Mouse (Mus musculus) small intestine, adult 2 months (tissue): ENCODE results near the gene Map4.

Experiments used
- CTCF ChIP-seq: fragments of 200-500 bp; IDR thresholded peaks from 2 replicates; pipeline ENCODE4 v1.5.1; 2012; ENCODE audit warnings: low read depth, mild to moderate bottlenecking, control low read depth, inconsistent platforms, low read length, moderate library complexity, mixed read lengths; ENCODE audit not compliant: insufficient replicate concordance, insufficient read length; ENCODE audit errors: extremely low read depth
- POLR2A ChIP-seq: fragments of 200-500 bp; IDR thresholded peaks from 2 replicates; pipeline ENCODE4 v1.6.1; 2012; ENCODE audit warnings: low read depth, mild to moderate bottlenecking, control low read depth, inconsistent platforms, low read length, moderate library complexity

DNA sequence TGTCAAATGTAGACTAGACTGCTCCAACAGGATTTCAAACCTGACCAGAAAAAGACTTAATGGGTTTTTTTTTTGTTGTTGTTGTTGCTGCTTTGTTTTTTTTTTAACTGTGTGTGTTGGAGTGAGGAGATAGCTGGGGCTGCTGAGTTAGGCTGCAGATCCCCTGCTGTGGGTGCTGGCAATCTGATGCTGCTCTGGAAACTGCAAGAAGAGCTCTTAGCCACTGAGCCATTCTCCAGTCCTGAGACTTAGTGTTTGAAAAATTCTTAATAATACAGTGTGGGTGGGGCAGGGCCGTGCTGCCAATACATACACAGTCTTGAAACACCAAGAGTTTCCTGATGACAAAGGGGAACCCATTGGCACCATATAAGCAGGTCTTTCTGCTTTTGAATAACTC, 70.7 kb downstream of the Map4 start:
- TF ChIP-seq CTCF (no peak), POLR2A (no peak)
